Mouse (Mus musculus): ENCODE measurements around the gene Col27a1. TPM values are rescaled to one million over a fixed set of nuclear protein-coding genes. Genes with fewer than 3 reads are reported as not detected.

Gene Col27a1
- polyA plus RNA-seq, 1 experiment: 14.1 TPM

DNA sequence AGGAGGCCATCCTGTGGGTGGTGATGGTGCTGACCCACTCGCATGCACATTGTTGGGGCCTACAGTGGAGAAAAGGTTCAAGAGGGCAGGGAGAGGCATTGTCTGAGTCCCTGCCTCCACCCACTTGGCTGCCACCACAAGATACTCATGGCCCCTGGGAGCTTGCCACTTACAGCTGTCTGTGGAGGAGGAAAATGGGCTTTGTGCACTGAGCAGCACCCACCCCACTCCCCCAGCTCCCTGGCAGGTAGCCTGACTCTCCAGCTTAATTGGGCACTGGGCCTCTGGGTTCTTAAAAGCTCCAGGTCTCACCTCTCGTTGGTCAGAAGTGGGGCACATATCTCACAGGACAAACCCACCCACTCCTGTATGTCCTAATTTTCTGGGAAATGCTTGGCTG is 76.3 kb downstream of the Col27a1 start:
- Histone ChIP-seq H3K4me1 (replicated peaks; ENCODE audit: control insufficient read depth, insufficient read depth, low read length) (0 out of 2 replicates have a peak, but pooled peaks cover 2% of the 10 kb centered on the region), H3K36me3 (ENCODE audit: control insufficient read depth, insufficient read depth, low read length) (no peaks in the 10 kb centered on the region), H3K4me3 (ENCODE audit: control insufficient read depth, insufficient read depth, low read length) (no peak overlapping the region), H3K27me3 (ENCODE audit: control insufficient read depth, insufficient read depth, low read length) (no peaks in the 10 kb centered on the region), H3K27ac (ENCODE audit: control insufficient read depth, insufficient read depth, low read length) (no peak overlapping the region)
- 88% methylated on average over 2 of the region's 2 CpGs for WGBS
- TF ChIP-seq POLR2A (IDR thresholded peaks at IDR 0.05; ENCODE audit: control insufficient read depth, extremely low read depth, insufficient read depth, low read length, poor library complexity) (no peak), CTCF (IDR thresholded peaks at IDR 0.05; ENCODE audit: borderline replicate concordance, control insufficient read depth, extremely low read depth, insufficient read depth, low read length, poor library complexity) (no peak)
- no peak for DNase-seq

DNA sequence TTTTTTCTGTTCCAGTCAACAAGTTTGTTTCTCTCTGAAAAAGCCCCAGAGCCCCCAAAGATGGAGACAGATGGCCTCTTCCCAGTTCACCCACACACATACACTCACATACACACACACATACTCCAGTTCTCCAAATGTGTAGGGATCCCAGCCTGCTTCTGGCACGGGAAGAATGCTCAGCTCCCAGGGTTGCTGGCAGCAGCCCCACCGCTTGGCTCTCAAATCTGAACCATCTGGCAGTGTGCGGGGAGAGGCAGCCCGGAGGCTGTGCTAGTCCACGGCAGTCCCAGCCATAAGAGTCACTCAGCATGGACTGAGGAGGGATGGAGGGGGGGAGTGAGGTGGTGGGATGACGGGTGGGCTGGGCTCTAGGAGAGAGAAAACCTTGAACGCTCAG is 77.3 kb downstream of the Col27a1 start:
- Histone ChIP-seq H3K27ac (ENCODE audit: control insufficient read depth, insufficient read depth, low read length) (no peak overlapping the region), H3K27me3 (ENCODE audit: control insufficient read depth, insufficient read depth, low read length) (no peaks in the 10 kb centered on the region), H3K4me3 (ENCODE audit: control insufficient read depth, insufficient read depth, low read length) (no peak overlapping the region), H3K36me3 (ENCODE audit: control insufficient read depth, insufficient read depth, low read length) (no peaks in the 10 kb centered on the region), H3K4me1 (replicated peaks; ENCODE audit: control insufficient read depth, insufficient read depth, low read length) (0 out of 2 replicates have a peak, but pooled peaks cover 2% of the 10 kb centered on the region)
- no peak for TF ChIP-seq POLR2A (IDR thresholded peaks at IDR 0.05; ENCODE audit: control insufficient read depth, extremely low read depth, insufficient read depth, low read length, poor library complexity)
- TF ChIP-seq CTCF (IDR thresholded peaks at IDR 0.05; ENCODE audit: borderline replicate concordance, control insufficient read depth, extremely low read depth, insufficient read depth, low read length, poor library complexity): no peak
- no peak for DNase-seq
- whole genome bisulfite sequencing: 92% methylated on average over 7 of the region's 7 CpGs

DNA sequence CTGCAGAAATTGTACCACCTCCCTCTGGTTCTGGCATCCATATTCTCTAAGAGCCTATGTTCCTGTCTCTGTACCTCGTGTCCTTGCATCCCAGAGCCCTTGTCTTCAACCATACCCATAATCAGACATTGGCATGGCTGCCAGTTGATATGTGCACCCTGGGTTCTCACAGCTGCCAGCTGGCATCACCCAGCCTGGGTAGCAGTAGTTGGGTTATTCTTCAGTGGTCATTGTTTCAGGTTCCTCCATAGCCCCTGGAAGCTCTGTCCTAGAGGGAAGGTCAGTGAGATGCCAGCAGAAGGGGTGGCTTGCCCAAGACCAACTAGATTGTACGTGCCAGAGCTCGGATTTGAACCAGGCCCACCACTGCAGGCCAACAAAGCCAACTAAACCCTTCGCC is 77.9 kb downstream of the Col27a1 start:
- DNase-seq: no peak
- WGBS: 95% methylated on average over 4 of the region's 4 CpGs

DNA sequence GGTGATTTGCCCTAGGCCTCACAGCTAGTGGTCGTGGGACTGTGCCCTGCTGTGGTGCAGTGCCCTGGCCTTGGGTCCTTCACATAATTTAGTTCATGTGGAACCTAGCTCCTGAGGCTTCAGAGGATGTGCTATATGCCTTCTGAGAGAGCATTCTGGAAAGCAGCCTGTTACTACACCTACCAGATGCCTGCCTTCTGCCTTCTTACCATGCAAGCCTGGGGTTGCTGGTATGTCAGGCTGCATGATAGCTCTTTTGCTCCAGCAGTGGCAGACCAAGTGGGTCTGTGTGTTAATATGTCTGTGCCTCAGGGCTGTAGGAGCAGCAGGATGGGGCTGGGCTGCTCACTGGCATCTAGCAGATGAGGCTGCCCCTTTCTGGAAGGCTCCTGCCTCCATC is 81.8 kb downstream of the Col27a1 start:
- TF ChIP-seq CTCF (IDR thresholded peaks at IDR 0.05; ENCODE audit: borderline replicate concordance, control insufficient read depth, extremely low read depth, insufficient read depth, low read length, poor library complexity) (no peak), POLR2A (IDR thresholded peaks at IDR 0.05; ENCODE audit: control insufficient read depth, extremely low read depth, insufficient read depth, low read length, poor library complexity) (no peak)
- no peak for DNase-seq
- no peak overlapping the region for H3K4me3 ChIP-seq (ENCODE audit: control insufficient read depth, insufficient read depth, low read length)
- H3K27me3 ChIP-seq (ENCODE audit: control insufficient read depth, insufficient read depth, low read length): no peaks in the 10 kb centered on the region
- no peak overlapping the region for H3K27ac ChIP-seq (ENCODE audit: control insufficient read depth, insufficient read depth, low read length)
- 90% methylated on average over 1 of the region's 1 CpGs for WGBS
- H3K36me3 ChIP-seq (ENCODE audit: control insufficient read depth, insufficient read depth, low read length): no peaks in the 10 kb centered on the region
- no peaks in the 10 kb centered on the region for H3K4me1 ChIP-seq (replicated peaks; ENCODE audit: control insufficient read depth, insufficient read depth, low read length)

More for the DNA sequence above, 77.9 kb downstream of the Col27a1 start:
- Histone ChIP-seq H3K4me1 (replicated peaks; ENCODE audit: control insufficient read depth, insufficient read depth, low read length) (0 out of 2 replicates have a peak, but pooled peaks cover 2% of the 10 kb centered on the region), H3K27me3 (ENCODE audit: control insufficient read depth, insufficient read depth, low read length) (no peaks in the 10 kb centered on the region), H3K27ac (ENCODE audit: control insufficient read depth, insufficient read depth, low read length) (no peak overlapping the region), H3K36me3 (ENCODE audit: control insufficient read depth, insufficient read depth, low read length) (no peaks in the 10 kb centered on the region), H3K4me3 (ENCODE audit: control insufficient read depth, insufficient read depth, low read length) (no peak overlapping the region)
- TF ChIP-seq POLR2A (IDR thresholded peaks at IDR 0.05; ENCODE audit: control insufficient read depth, extremely low read depth, insufficient read depth, low read length, poor library complexity) (no peak), CTCF (IDR thresholded peaks at IDR 0.05; ENCODE audit: borderline replicate concordance, control insufficient read depth, extremely low read depth, insufficient read depth, low read length, poor library complexity) (no peak)

DNA sequence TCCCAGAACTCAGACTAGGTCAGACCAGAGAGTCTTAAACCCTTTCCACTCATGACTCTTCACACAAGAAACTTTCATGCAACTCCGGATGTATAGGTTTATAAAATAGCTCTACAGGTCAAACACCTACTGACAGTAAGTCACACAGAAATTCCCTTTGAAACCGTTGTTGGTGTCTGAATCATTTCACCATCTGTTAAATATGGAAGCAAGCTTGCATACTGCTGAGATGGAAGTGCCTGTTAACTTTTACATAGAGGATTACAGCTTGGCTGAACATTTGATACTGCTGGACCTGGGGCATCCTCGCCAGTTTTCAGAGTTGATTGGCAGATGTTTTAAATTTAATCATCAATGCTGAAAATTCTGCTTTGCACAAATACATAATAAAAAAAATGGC is 82.5 kb downstream of the Col27a1 start:
- TF ChIP-seq CTCF (IDR thresholded peaks at IDR 0.05; ENCODE audit: borderline replicate concordance, control insufficient read depth, extremely low read depth, insufficient read depth, low read length, poor library complexity): no peak
- TF ChIP-seq POLR2A (IDR thresholded peaks at IDR 0.05; ENCODE audit: control insufficient read depth, extremely low read depth, insufficient read depth, low read length, poor library complexity): no peak
- no peaks in the 10 kb centered on the region for H3K27me3 ChIP-seq (ENCODE audit: control insufficient read depth, insufficient read depth, low read length)
- DNase-seq: no peak
- 80% methylated on average over 3 of the region's 3 CpGs for WGBS
- H3K4me3 ChIP-seq (ENCODE audit: control insufficient read depth, insufficient read depth, low read length): no peak overlapping the region
- no peaks in the 10 kb centered on the region for H3K4me1 ChIP-seq (replicated peaks; ENCODE audit: control insufficient read depth, insufficient read depth, low read length)
- no peaks in the 10 kb centered on the region for H3K36me3 ChIP-seq (ENCODE audit: control insufficient read depth, insufficient read depth, low read length)
- H3K27ac ChIP-seq (ENCODE audit: control insufficient read depth, insufficient read depth, low read length): no peak overlapping the region

DNA sequence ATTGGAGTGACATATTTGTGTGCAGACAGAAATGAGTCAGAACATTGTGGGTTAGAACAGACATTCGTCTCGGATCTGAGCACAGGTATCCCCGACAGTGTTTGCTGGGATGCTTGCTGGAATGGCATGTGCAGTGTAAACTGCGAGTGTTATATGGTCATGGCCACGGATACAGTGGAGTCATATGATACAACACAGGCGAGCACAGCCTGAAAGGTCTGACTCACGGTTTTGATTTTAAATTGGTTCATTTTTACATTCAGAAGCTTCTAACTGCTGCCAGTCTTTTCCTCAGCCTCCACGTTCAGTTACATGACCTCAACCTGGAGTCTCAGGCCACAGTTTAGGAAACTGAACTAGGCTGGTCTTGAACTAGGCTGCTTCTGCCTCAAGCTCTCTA is 83.1 kb downstream of the Col27a1 start:
- no peaks in the 10 kb centered on the region for H3K27me3 ChIP-seq (ENCODE audit: control insufficient read depth, insufficient read depth, low read length)
- H3K4me3 ChIP-seq (ENCODE audit: control insufficient read depth, insufficient read depth, low read length): no peak overlapping the region
- H3K4me1 ChIP-seq (replicated peaks; ENCODE audit: control insufficient read depth, insufficient read depth, low read length): no peaks in the 10 kb centered on the region
- 94% methylated on average over 8 of the region's 8 CpGs for WGBS
- no peak for TF ChIP-seq CTCF (IDR thresholded peaks at IDR 0.05; ENCODE audit: borderline replicate concordance, control insufficient read depth, extremely low read depth, insufficient read depth, low read length, poor library complexity)
- TF ChIP-seq POLR2A (IDR thresholded peaks at IDR 0.05; ENCODE audit: control insufficient read depth, extremely low read depth, insufficient read depth, low read length, poor library complexity): no peak
- no peaks in the 10 kb centered on the region for H3K36me3 ChIP-seq (ENCODE audit: control insufficient read depth, insufficient read depth, low read length)
- H3K27ac ChIP-seq (ENCODE audit: control insufficient read depth, insufficient read depth, low read length): no peak overlapping the region
- DNase-seq: no peak

DNA sequence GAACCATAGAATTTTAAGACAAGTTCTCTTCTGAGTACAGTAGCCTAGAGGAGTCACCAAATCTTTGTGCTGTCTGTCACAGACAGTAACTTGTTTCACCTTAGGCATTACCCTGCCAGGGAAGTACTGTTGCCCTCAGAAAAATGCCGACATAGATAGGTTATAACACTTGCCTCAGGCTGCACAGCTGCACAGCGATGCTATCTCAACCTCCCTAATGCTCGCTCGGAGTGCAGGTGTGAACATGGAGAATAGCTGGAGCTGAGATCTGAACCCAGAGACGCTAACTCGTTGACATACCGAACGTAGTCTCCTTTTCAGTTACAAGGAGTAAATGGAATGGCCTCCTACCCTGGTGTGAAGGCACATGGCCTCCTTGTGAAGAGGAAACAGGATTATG is 84.4 kb downstream of the Col27a1 start:
- H3K36me3 ChIP-seq (ENCODE audit: control insufficient read depth, insufficient read depth, low read length): no peaks in the 10 kb centered on the region
- WGBS: 94% methylated on average over 8 of the region's 8 CpGs
- TF ChIP-seq POLR2A (IDR thresholded peaks at IDR 0.05; ENCODE audit: control insufficient read depth, extremely low read depth, insufficient read depth, low read length, poor library complexity) (no peak), CTCF (IDR thresholded peaks at IDR 0.05; ENCODE audit: borderline replicate concordance, control insufficient read depth, extremely low read depth, insufficient read depth, low read length, poor library complexity) (no peak)
- H3K4me1 ChIP-seq (replicated peaks; ENCODE audit: control insufficient read depth, insufficient read depth, low read length): no peaks in the 10 kb centered on the region
- H3K27ac ChIP-seq (ENCODE audit: control insufficient read depth, insufficient read depth, low read length): no peak overlapping the region
- DNase-seq: peak; percentile 40
- no peaks in the 10 kb centered on the region for H3K27me3 ChIP-seq (ENCODE audit: control insufficient read depth, insufficient read depth, low read length)
- H3K4me3 ChIP-seq (ENCODE audit: control insufficient read depth, insufficient read depth, low read length): no peak overlapping the region
